Mouse (Mus musculus): ENCODE data around the gene Gdpgp1. TPM values are rescaled to one million over a fixed set of nuclear protein-coding genes. Genes with fewer than 3 reads are reported as not detected.
A peak's percentile ranks its signal among the peaks of the same experiment; 100 is the strongest.

Gdpgp1 gene
- polyA plus RNA-seq, 1 experiment: 3.0 TPM

GRCm38 (mm10) chr7:80209669-80210068 lies 23.0 kb upstream of the Gdpgp1 start:
- Histone ChIP-seq H3K4me3 (ENCODE audit: extremely low read depth, insufficient read depth, insufficient read length) (peak overlapping the region; percentile 21; the same call in 1 of the 2 replicates), H3K27me3 (ENCODE audit: control insufficient read depth, insufficient read depth, low read length) (no peaks in the 10 kb centered on the region), H3K4me1 (ENCODE audit: control insufficient read depth, insufficient read depth, insufficient read length) (peaks cover 74% of the 10 kb centered on the region), H3K36me3 (ENCODE audit: control insufficient read depth, insufficient read depth, low read length) (peaks cover 7% of the 10 kb centered on the region; the same call in 1 of the 2 replicates), H3K27ac (ENCODE audit: insufficient read depth, low read length) (peak overlapping the region; percentile 88)
- WGBS: 2% methylated on average over 6 of the region's 6 CpGs
- DNase-seq (ENCODE audit: low read depth in 1 of 2, low spot score in 2 of 2): peak; percentile 75 to 92
- TF ChIP-seq CTCF (IDR thresholded peaks at IDR 0.05; ENCODE audit: extremely low read depth, insufficient read depth, insufficient read length, insufficient replicate concordance) (no peak), POLR2A (IDR thresholded peaks at IDR 0.05; ENCODE audit: low read depth, low read length) (peak; percentile 26; the same call in 1 of the 2 replicates)

- 68% methylated on average over 4 of the region's 4 CpGs for WGBS
- no peak for DNase-seq (ENCODE audit: low read depth in 1 of 2, low spot score in 2 of 2)
- H3K27me3 ChIP-seq (ENCODE audit: control insufficient read depth, insufficient read depth, low read length): no peaks in the 10 kb centered on the region
- TF ChIP-seq POLR2A (IDR thresholded peaks at IDR 0.05; ENCODE audit: low read depth, low read length): no peak
- H3K4me3 ChIP-seq (ENCODE audit: extremely low read depth, insufficient read depth, insufficient read length): no peak overlapping the region
- H3K27ac ChIP-seq (ENCODE audit: insufficient read depth, low read length): peak overlapping the region; percentile 88
- peaks cover 70% of the 10 kb centered on the region for H3K4me1 ChIP-seq (ENCODE audit: control insufficient read depth, insufficient read depth, insufficient read length)
- peaks cover 13% of the 10 kb centered on the region for H3K36me3 ChIP-seq (ENCODE audit: control insufficient read depth, insufficient read depth, low read length)
Observed at GRCm38 (mm10) chr7:80210982-80211381, 21.7 kb upstream of the Gdpgp1 start.

- no peak overlapping the region for H3K4me3 ChIP-seq (ENCODE audit: extremely low read depth, insufficient read depth, insufficient read length)
Observed at GRCm38 (mm10) chr7:80213604-80214003, 19.1 kb upstream of the Gdpgp1 start.

GRCm38 (mm10) chr7:80214459-80214858 lies 18.2 kb upstream of the Gdpgp1 start:
- H3K27me3 ChIP-seq (ENCODE audit: control insufficient read depth, insufficient read depth, low read length): no peaks in the 10 kb centered on the region
- H3K27ac ChIP-seq (ENCODE audit: insufficient read depth, low read length): peak overlapping the region; percentile 70
- no peak for TF ChIP-seq CTCF (IDR thresholded peaks at IDR 0.05; ENCODE audit: extremely low read depth, insufficient read depth, insufficient read length, insufficient replicate concordance)
- no peak for TF ChIP-seq POLR2A (IDR thresholded peaks at IDR 0.05; ENCODE audit: low read depth, low read length)
- peak in 1 of 2 experiments; percentile 9 for DNase-seq (ENCODE audit: low read depth in 1 of 2, low spot score in 2 of 2)
- H3K36me3 ChIP-seq (ENCODE audit: control insufficient read depth, insufficient read depth, low read length): peaks cover 43% of the 10 kb centered on the region
- H3K4me3 ChIP-seq (ENCODE audit: extremely low read depth, insufficient read depth, insufficient read length): no peak overlapping the region
- H3K4me1 ChIP-seq (ENCODE audit: control insufficient read depth, insufficient read depth, insufficient read length): peaks cover 35% of the 10 kb centered on the region
- 47% methylated on average over 8 of the region's 8 CpGs for WGBS

More at GRCm38 (mm10) chr7:80213604-80214003, 19.1 kb upstream of the Gdpgp1 start:
- no peaks in the 10 kb centered on the region for H3K27me3 ChIP-seq (ENCODE audit: control insufficient read depth, insufficient read depth, low read length)
- TF ChIP-seq CTCF (IDR thresholded peaks at IDR 0.05; ENCODE audit: extremely low read depth, insufficient read depth, insufficient read length, insufficient replicate concordance) (no peak), POLR2A (IDR thresholded peaks at IDR 0.05; ENCODE audit: low read depth, low read length) (no peak)
- H3K36me3 ChIP-seq (ENCODE audit: control insufficient read depth, insufficient read depth, low read length): peaks cover 35% of the 10 kb centered on the region
- WGBS: 93% methylated on average over 7 of the region's 7 CpGs
- H3K4me1 ChIP-seq (ENCODE audit: control insufficient read depth, insufficient read depth, insufficient read length): peaks cover 44% of the 10 kb centered on the region
- no peak for DNase-seq (ENCODE audit: low read depth in 1 of 2, low spot score in 2 of 2)
- no peak overlapping the region for H3K27ac ChIP-seq (ENCODE audit: insufficient read depth, low read length)

GRCm38 (mm10) chr7:80215398-80215797 lies 17.3 kb upstream of the Gdpgp1 start:
- peaks cover 52% of the 10 kb centered on the region for H3K36me3 ChIP-seq (ENCODE audit: control insufficient read depth, insufficient read depth, low read length)
- H3K4me3 ChIP-seq (ENCODE audit: extremely low read depth, insufficient read depth, insufficient read length): no peak overlapping the region
- H3K27me3 ChIP-seq (ENCODE audit: control insufficient read depth, insufficient read depth, low read length): no peaks in the 10 kb centered on the region
- H3K4me1 ChIP-seq (ENCODE audit: control insufficient read depth, insufficient read depth, insufficient read length): peaks cover 31% of the 10 kb centered on the region
- peak overlapping the region; percentile 70; the same call in 1 of the 2 replicates for H3K27ac ChIP-seq (ENCODE audit: insufficient read depth, low read length)
- peak in 1 of 2 experiments; percentile 80 for DNase-seq (ENCODE audit: low read depth in 1 of 2, low spot score in 2 of 2)
- WGBS: 33% methylated on average over 4 of the region's 4 CpGs
- TF ChIP-seq CTCF (IDR thresholded peaks at IDR 0.05; ENCODE audit: extremely low read depth, insufficient read depth, insufficient read length, insufficient replicate concordance) (peak; percentile 84; the same call in 1 of the 2 replicates), POLR2A (IDR thresholded peaks at IDR 0.05; ENCODE audit: low read depth, low read length) (no peak)

GRCm38 (mm10) chr7:80216566-80216965 lies 16.1 kb upstream of the Gdpgp1 start:
- DNase-seq (ENCODE audit: low read depth in 1 of 2, low spot score in 2 of 2): no peak
- peaks cover 64% of the 10 kb centered on the region for H3K36me3 ChIP-seq (ENCODE audit: control insufficient read depth, insufficient read depth, low read length)
- no peaks in the 10 kb centered on the region for H3K27me3 ChIP-seq (ENCODE audit: control insufficient read depth, insufficient read depth, low read length)
- TF ChIP-seq CTCF (IDR thresholded peaks at IDR 0.05; ENCODE audit: extremely low read depth, insufficient read depth, insufficient read length, insufficient replicate concordance) (no peak), POLR2A (IDR thresholded peaks at IDR 0.05; ENCODE audit: low read depth, low read length) (no peak)
- WGBS: 89% methylated on average over 8 of the region's 8 CpGs
- peaks cover 22% of the 10 kb centered on the region for H3K4me1 ChIP-seq (ENCODE audit: control insufficient read depth, insufficient read depth, insufficient read length)
- no peak overlapping the region for H3K4me3 ChIP-seq (ENCODE audit: extremely low read depth, insufficient read depth, insufficient read length)
- no peak overlapping the region for H3K27ac ChIP-seq (ENCODE audit: insufficient read depth, low read length)

- Histone ChIP-seq H3K4me3 (ENCODE audit: extremely low read depth, insufficient read depth, insufficient read length) (no peak overlapping the region), H3K27ac (ENCODE audit: insufficient read depth, low read length) (no peak overlapping the region), H3K36me3 (ENCODE audit: control insufficient read depth, insufficient read depth, low read length) (peaks cover 73% of the 10 kb centered on the region), H3K27me3 (ENCODE audit: control insufficient read depth, insufficient read depth, low read length) (no peaks in the 10 kb centered on the region), H3K4me1 (ENCODE audit: control insufficient read depth, insufficient read depth, insufficient read length) (peaks cover 14% of the 10 kb centered on the region; the same call in 1 of the 2 replicates)
- 97% methylated on average over 9 of the region's 9 CpGs for WGBS
- DNase-seq (ENCODE audit: low read depth in 1 of 2, low spot score in 2 of 2): no peak
- no peak for TF ChIP-seq CTCF (IDR thresholded peaks at IDR 0.05; ENCODE audit: extremely low read depth, insufficient read depth, insufficient read length, insufficient replicate concordance)
- no peak for TF ChIP-seq POLR2A (IDR thresholded peaks at IDR 0.05; ENCODE audit: low read depth, low read length)
Observed at GRCm38 (mm10) chr7:80218666-80219065, 14.0 kb upstream of the Gdpgp1 start.
